ENCODE assay signal across 8 mouse cellular contexts in genomic region chr4:152008148-152008500, GRCm38 (mm10). TPM values are rescaled to one million over a fixed set of nuclear protein-coding genes. Genes with fewer than 3 reads are reported as not detected.
A peak's percentile ranks its signal among the peaks of the same experiment; 100 is the strongest.
DNase-seq lines count a peak whose midpoint lies in the region; ATAC-seq lines count a peak whose summit lies in the region.

No protein-coding gene starts in this region.

- no peak overlapping the region for H3K27ac ChIP-seq in hindbrain, embryonic 11.5 days (ENCODE audit: low read depth, low read length)
- H3K27ac ChIP-seq in liver, embryonic 12.5 days: peak overlapping the region; percentile 87; the same call in 1 of the 2 replicates

- under 1% methylated on average over 14 of the region's 14 CpGs for WGBS in hindbrain, embryonic 11.5 days
- 1% methylated on average over 14 of the region's 14 CpGs for WGBS in liver, embryonic 12.5 days (ENCODE audit: insufficient replicate concordance)

- peaks cover 18% of the 10 kb centered on the region for H3K36me3 ChIP-seq in erythroblast, embryonic 14.5 days (ENCODE audit: control insufficient read depth)
- no peaks in the 10 kb centered on the region for H3K36me3 ChIP-seq in hindbrain, embryonic 11.5 days (ENCODE audit: control insufficient read depth, insufficient read depth, low read length)
- peaks cover 18% of the 10 kb centered on the region for H3K36me3 ChIP-seq in liver, embryonic 12.5 days

- H3K9ac ChIP-seq in hindbrain, embryonic 11.5 days (ENCODE audit: low read depth, low read length): 0 out of 2 replicates have a peak overlapping the region, but pooled peaks have one; percentile 12
- H3K9ac ChIP-seq in liver, embryonic 12.5 days: peak overlapping the region; percentile 83

- H3K4me1 ChIP-seq in erythroblast, embryonic 14.5 days (ENCODE audit: control insufficient read depth): peaks cover 58% of the 10 kb centered on the region
- peaks cover 9% of the 10 kb centered on the region for H3K4me1 ChIP-seq in hindbrain, embryonic 11.5 days (replicated peaks; ENCODE audit: control insufficient read depth, insufficient read depth, low read length)
- peaks cover 64% of the 10 kb centered on the region for H3K4me1 ChIP-seq in liver, embryonic 12.5 days

- ATAC-seq in erythroblast, adult 5-6 weeks (replicated peaks; ENCODE audit: low FRiP score, poor library complexity, severe bottlenecking): no peak
- ATAC-seq in hindbrain, embryonic 11.5 days (ENCODE audit: low FRiP score): no peak
- no peak for ATAC-seq in liver, embryonic 12.5 days
- no peak for ATAC-seq in megakaryocyte-erythroid progenitor cell, adult 5-6 weeks (replicated peaks; ENCODE audit: low FRiP score, low TSS enrichment, poor library complexity, severe bottlenecking)

- peak; percentile 23 for DNase-seq in NIH3T3 (ENCODE audit: low read depth)
- no peak for DNase-seq in hindbrain, embryonic 11.5 days (ENCODE audit: low spot score)
- peak; percentile 27 for DNase-seq in testis, postnatal 14 days (ENCODE audit: low spot score)
- no peak for DNase-seq in frontal cortex, postnatal 36 days (ENCODE audit: low spot score in 2 of 2)

- peaks cover 2% of the 10 kb centered on the region; the same call in 1 of the 2 replicates for H3K9me3 ChIP-seq in erythroblast, embryonic 14.5 days (ENCODE audit: control insufficient read depth, low read length)
- H3K9me3 ChIP-seq in hindbrain, embryonic 11.5 days (ENCODE audit: control insufficient read depth, low read length): no peaks in the 10 kb centered on the region
- H3K9me3 ChIP-seq in liver, embryonic 12.5 days (replicated peaks): no peaks in the 10 kb centered on the region

- peak overlapping the region; percentile 100 for H3K4me2 ChIP-seq in hindbrain, embryonic 11.5 days (replicated peaks; ENCODE audit: low read depth, low read length)
- H3K4me2 ChIP-seq in liver, embryonic 12.5 days: peak overlapping the region; percentile 100

- H3K27me3 ChIP-seq in erythroblast, embryonic 14.5 days (ENCODE audit: control insufficient read depth): peaks cover 34% of the 10 kb centered on the region
- H3K27me3 ChIP-seq in hindbrain, embryonic 11.5 days (ENCODE audit: control insufficient read depth, insufficient read depth, low read length): peaks cover 21% of the 10 kb centered on the region
- H3K27me3 ChIP-seq in liver, embryonic 12.5 days (replicated peaks): peaks cover 17% of the 10 kb centered on the region

- H3K4me3 ChIP-seq in erythroblast, embryonic 14.5 days (replicated peaks): peak overlapping the region; percentile 84
- H3K4me3 ChIP-seq in hindbrain, embryonic 11.5 days (ENCODE audit: low read depth, low read length): peak overlapping the region; percentile 71
- peak overlapping the region; percentile 91 for H3K4me3 ChIP-seq in liver, embryonic 12.5 days

RNA-seq across cellular contexts. Expression of gene Klhl21, which starts 0.5 kb away (rescaled TPM):
- polyA plus RNA-seq in erythroblast, embryonic 14.5 days (2012): 0.97 and 1.1 TPM in 2 replicates
- 0.77 and 2.3 TPM in 2 replicates for total RNA-seq in erythroblast, adult 5-6 weeks (2015; ENCODE audit: low replicate concordance)
- 2.7 and 4.2 TPM in 2 replicates for total RNA-seq in erythroblast, adult 5-6 weeks (2017; ENCODE audit: low replicate concordance)
- polyA plus RNA-seq in hindbrain, embryonic 11.5 days (2014; fragmentation: Nextera tagmentation; extraction: Ambion mirVana): 2.7 and 3.0 TPM in 2 replicates
- polyA plus RNA-seq in liver, embryonic 12.5 days (2016; fragmentation: Nextera tagmentation; extraction: Ambion mirVana): 10.9 and 12.0 TPM in 2 replicates
- total RNA-seq in megakaryocyte-erythroid progenitor cell, adult 5-6 weeks (2014; fragmentation: Nextera tagmentation): 7.0 and 7.6 TPM in 2 replicates
- total RNA-seq in megakaryocyte-erythroid progenitor cell, adult 5-6 weeks (2017): 5.1 and 8.3 TPM in 2 replicates

RNA-seq across cellular contexts. Expression of gene Phf13, which starts 12.1 kb away (rescaled TPM):
- 0.99 and 1.0 TPM in 2 replicates for polyA plus RNA-seq in erythroblast, embryonic 14.5 days (2012)
- 0.42 and 1.9 TPM in 2 replicates for total RNA-seq in erythroblast, adult 5-6 weeks (2015; ENCODE audit: low replicate concordance)
- 0.85 and 0.98 TPM in 2 replicates for total RNA-seq in erythroblast, adult 5-6 weeks (2017; ENCODE audit: low replicate concordance)
- polyA plus RNA-seq in hindbrain, embryonic 11.5 days (2014; fragmentation: Nextera tagmentation; extraction: Ambion mirVana): 15.2 and 19.4 TPM in 2 replicates
- polyA plus RNA-seq in liver, embryonic 12.5 days (2016; fragmentation: Nextera tagmentation; extraction: Ambion mirVana): 10.4 and 11.2 TPM in 2 replicates
- 0.15 and 0.52 TPM in 2 replicates for total RNA-seq in megakaryocyte-erythroid progenitor cell, adult 5-6 weeks (2014; fragmentation: Nextera tagmentation)
- total RNA-seq in megakaryocyte-erythroid progenitor cell, adult 5-6 weeks (2017): 0.09 and 1.5 TPM in 2 replicates

RNA-seq across cellular contexts. Expression of gene Thap3, which starts 19.3 kb away (rescaled TPM):
- 1.8 and 2.4 TPM in 2 replicates for polyA plus RNA-seq in erythroblast, embryonic 14.5 days (2012)
- total RNA-seq in erythroblast, adult 5-6 weeks (2015; ENCODE audit: low replicate concordance): 0.58 and 2.1 TPM in 2 replicates
- 0.84 TPM in 1 of 2 replicates, not detected in the other for total RNA-seq in erythroblast, adult 5-6 weeks (2017; ENCODE audit: low replicate concordance)
- polyA plus RNA-seq in hindbrain, embryonic 11.5 days (2014; fragmentation: Nextera tagmentation; extraction: Ambion mirVana): 20.0 and 20.4 TPM in 2 replicates
- 10.0 and 10.3 TPM in 2 replicates for polyA plus RNA-seq in liver, embryonic 12.5 days (2016; fragmentation: Nextera tagmentation; extraction: Ambion mirVana)
- total RNA-seq in megakaryocyte-erythroid progenitor cell, adult 5-6 weeks (2014; fragmentation: Nextera tagmentation): 2.1 and 7.3 TPM in 2 replicates
- 1.4 and 9.6 TPM in 2 replicates for total RNA-seq in megakaryocyte-erythroid progenitor cell, adult 5-6 weeks (2017)

RNA-seq across cellular contexts. Expression of gene Zbtb48, which starts 19.3 kb away (rescaled TPM):
- polyA plus RNA-seq in erythroblast, embryonic 14.5 days (2012): 0.82 and 0.86 TPM in 2 replicates
- 2.7 and 2.9 TPM in 2 replicates for total RNA-seq in erythroblast, adult 5-6 weeks (2015; ENCODE audit: low replicate concordance)
- total RNA-seq in erythroblast, adult 5-6 weeks (2017; ENCODE audit: low replicate concordance): 2.9 and 4.2 TPM in 2 replicates
- 18.0 and 19.6 TPM in 2 replicates for polyA plus RNA-seq in hindbrain, embryonic 11.5 days (2014; fragmentation: Nextera tagmentation; extraction: Ambion mirVana)
- 11.4 and 12.2 TPM in 2 replicates for polyA plus RNA-seq in liver, embryonic 12.5 days (2016; fragmentation: Nextera tagmentation; extraction: Ambion mirVana)
- total RNA-seq in megakaryocyte-erythroid progenitor cell, adult 5-6 weeks (2014; fragmentation: Nextera tagmentation): 6.6 and 27.2 TPM in 2 replicates
- 7.0 and 10.6 TPM in 2 replicates for total RNA-seq in megakaryocyte-erythroid progenitor cell, adult 5-6 weeks (2017)

RNA-seq across cellular contexts. Expression of gene Tas1r1, which starts 30.2 kb away (rescaled TPM):
- polyA plus RNA-seq in erythroblast, embryonic 14.5 days (2012): not detected in 2 replicates
- total RNA-seq in erythroblast, adult 5-6 weeks (2015; ENCODE audit: low replicate concordance): 1.9 TPM in 1 of 2 replicates, not detected in the other
- total RNA-seq in erythroblast, adult 5-6 weeks (2017; ENCODE audit: low replicate concordance): not detected in 2 replicates
- polyA plus RNA-seq in hindbrain, embryonic 11.5 days (2014; fragmentation: Nextera tagmentation; extraction: Ambion mirVana): 0.62 and 0.84 TPM in 2 replicates
- 0.12 and 0.19 TPM in 2 replicates for polyA plus RNA-seq in liver, embryonic 12.5 days (2016; fragmentation: Nextera tagmentation; extraction: Ambion mirVana)
- 0.74 TPM in 1 of 2 replicates, not detected in the other for total RNA-seq in megakaryocyte-erythroid progenitor cell, adult 5-6 weeks (2014; fragmentation: Nextera tagmentation)
- total RNA-seq in megakaryocyte-erythroid progenitor cell, adult 5-6 weeks (2017): 0.88 TPM in 1 of 2 replicates, not detected in the other

Comparison
In these comparisons a context has a peak if more than half of its experiments do, and no peak if none do; other contexts are left out.
1. DNase-seq: peak in NIH3T3 (single experiment) and testis, postnatal 14 days (single experiment); none in hindbrain, embryonic 11.5 days (single experiment) and frontal cortex, postnatal 36 days (0 of 2).
2. Peak in every context shown above with its lines, with median percentiles within 50 percentile points of each other: H3K4me3 ChIP-seq.